In genomic region chrX:130533171-130534156, GRCm38 (mm10) we compare ENCODE assay signal across 26 mouse cellular contexts.
DNase-seq lines count a peak whose midpoint lies in the region; ATAC-seq and TF ChIP-seq lines count a peak whose summit lies in the region.
"Had no signal": no experiment of that assay in that cellular context is flagged by ENCODE, and none has a peak within 500 bp of the region (broad histone marks: within the 10 kb centered on the region; RNA-seq: fewer than 3 reads in every experiment).

No protein-coding gene starts in this region.

- H3K27ac ChIP-seq in kidney, postnatal 0 days, result no peak overlapping the region
- H3K27ac ChIP-seq in heart, embryonic 11.5 days (ENCODE audit: low read depth, low read length), result no peak overlapping the region
- H3K27ac ChIP-seq: embryonic facial prominence, embryonic 12.5 days; gastrocnemius, adult 2 months; hindbrain, embryonic 14.5 days; macrophage; midbrain, embryonic 10.5 days; neural tube, embryonic 13.5 days had no signal

- H3K36me3 ChIP-seq in kidney, postnatal 0 days (ENCODE audit: insufficient read depth, low read length), result no peaks in the 10 kb centered on the region
- H3K36me3 ChIP-seq in heart, embryonic 11.5 days (ENCODE audit: control insufficient read depth, insufficient read depth, low read length), result no peaks in the 10 kb centered on the region
- H3K36me3 ChIP-seq: embryonic facial prominence, embryonic 12.5 days; midbrain, embryonic 10.5 days; neural tube, embryonic 13.5 days had no signal

- no peak overlapping the region for H3K9ac ChIP-seq in kidney, postnatal 0 days (ENCODE audit: low read depth, low read length)
- H3K9ac ChIP-seq in heart, embryonic 11.5 days (ENCODE audit: low read depth, low read length), result no peak overlapping the region
- H3K9ac ChIP-seq: embryonic facial prominence, embryonic 12.5 days; hindbrain, embryonic 14.5 days; liver, postnatal 0 days; neural tube, embryonic 13.5 days had no signal

- no peak for ATAC-seq in kidney, postnatal 0 days (replicated peaks; ENCODE audit: low FRiP score, low read depth)
- ATAC-seq in heart, embryonic 11.5 days (replicated peaks; ENCODE audit: insufficient number of reproducible peaks, low FRiP score, low TSS enrichment), result no peak
- ATAC-seq: CD4-positive, CD25-positive, alpha-beta regulatory T cell, adult 4 months; inflammation-experienced regulatory T-cells, adult 6 months; liver, postnatal 0 days; midbrain, embryonic 16.5 days had no signal

- no peak overlapping the region for H3K4me3 ChIP-seq in kidney, postnatal 0 days (replicated peaks; ENCODE audit: low read depth, low read length)
- no peak overlapping the region for H3K4me3 ChIP-seq in heart, embryonic 11.5 days (ENCODE audit: low read depth, low read length)
- H3K4me3 ChIP-seq: embryonic facial prominence, embryonic 12.5 days; gastrocnemius, adult 2 months; midbrain, embryonic 10.5 days; myocyte; neural tube, embryonic 13.5 days had no signal

- 42% methylated on average over 9 of the region's 9 CpGs for WGBS in kidney, postnatal 0 days
- WGBS in heart, embryonic 11.5 days (ENCODE audit: insufficient replicate concordance), result 68% methylated on average over 9 of the region's 9 CpGs

- TF ChIP-seq CTCF in kidney, postnatal 0 days (IDR thresholded peaks at IDR 0.05; ENCODE audit: low read depth), result no peak

- peak; percentile 5 for DNase-seq in embryo, embryonic 11 days
- DNase-seq in embryo, embryonic 9.5 days (ENCODE audit: extremely low spot score), result no peak
- DNase-seq in kidney, postnatal 0 days (ENCODE audit: low spot score), result peak; percentile 35
- no peak for DNase-seq in kidney, postnatal 36 days
- DNase-seq in Muller cell, postnatal 12 days (ENCODE audit: inconsistent ontology term), result peak; percentile 9
- DNase-seq in embryo, embryonic 11.5 days (ENCODE audit: low read depth, low spot score), result peak; percentile 2
- no peak for DNase-seq in gastrocnemius, adult 18-20 months (ENCODE audit: low spot score)
- DNase-seq: adrenal gland, adult 8-10 months; cerebellum, adult 2 months; cerebellum, postnatal 36 days; gastrocnemius, adult 2 months; heart, postnatal 4 days; kidney, adult 18-20 months; left cerebral cortex, postnatal 4 days; liver, postnatal 0 days; thymus, postnatal 14 days had no signal

- no peak overlapping the region for H3K4me2 ChIP-seq in kidney, postnatal 0 days (ENCODE audit: low read length)
- H3K4me2 ChIP-seq in heart, embryonic 11.5 days, result no peak overlapping the region
- H3K4me2 ChIP-seq: embryonic facial prominence, embryonic 12.5 days; hindbrain, embryonic 14.5 days; neural tube, embryonic 13.5 days had no signal

- no peaks in the 10 kb centered on the region for H3K4me1 ChIP-seq in kidney, postnatal 0 days (replicated peaks; ENCODE audit: insufficient read depth, low read length)
- H3K4me1 ChIP-seq in heart, embryonic 11.5 days (ENCODE audit: control insufficient read depth, insufficient read depth, low read length), result no peaks in the 10 kb centered on the region
- H3K4me1 ChIP-seq: embryonic facial prominence, embryonic 12.5 days; midbrain, embryonic 10.5 days; neural tube, embryonic 13.5 days had no signal

- H3K27me3 ChIP-seq in kidney, postnatal 0 days (ENCODE audit: insufficient read depth, low read length), result no peaks in the 10 kb centered on the region
- no peaks in the 10 kb centered on the region for H3K27me3 ChIP-seq in heart, embryonic 11.5 days (ENCODE audit: control insufficient read depth, insufficient read depth, low read length)
- H3K27me3 ChIP-seq: embryonic facial prominence, embryonic 12.5 days; neural tube, embryonic 13.5 days had no signal

- H3K9me3 ChIP-seq in kidney, postnatal 0 days (replicated peaks; ENCODE audit: low read length), result no peaks in the 10 kb centered on the region
- H3K9me3 ChIP-seq in heart, embryonic 11.5 days (replicated peaks; ENCODE audit: control insufficient read depth, low read length), result no peaks in the 10 kb centered on the region
- H3K9me3 ChIP-seq: embryonic facial prominence, embryonic 12.5 days; midbrain, embryonic 10.5 days; neural tube, embryonic 13.5 days had no signal

Comparison
In these comparisons a context has a peak if more than half of its experiments do, and no peak if none do; other contexts are left out.
1. DNase-seq: peak in embryo, embryonic 11 days (single experiment), kidney, postnatal 0 days (single experiment), Muller cell, postnatal 12 days (single experiment) and embryo, embryonic 11.5 days (single experiment); none in embryo, embryonic 9.5 days (single experiment), kidney, postnatal 36 days (0 of 2) and gastrocnemius, adult 18-20 months (single experiment).